Mouse (Mus musculus) kidney, postnatal 14 days (tissue): Measurements from ENCODE around the gene Samd14.

Experiments used
- DNase-seq: peaks from one replicate; pipeline ENCODE4 v3.0.0; 2022; ENCODE audit warnings: mixed read lengths

Gene Samd14

DNA sequence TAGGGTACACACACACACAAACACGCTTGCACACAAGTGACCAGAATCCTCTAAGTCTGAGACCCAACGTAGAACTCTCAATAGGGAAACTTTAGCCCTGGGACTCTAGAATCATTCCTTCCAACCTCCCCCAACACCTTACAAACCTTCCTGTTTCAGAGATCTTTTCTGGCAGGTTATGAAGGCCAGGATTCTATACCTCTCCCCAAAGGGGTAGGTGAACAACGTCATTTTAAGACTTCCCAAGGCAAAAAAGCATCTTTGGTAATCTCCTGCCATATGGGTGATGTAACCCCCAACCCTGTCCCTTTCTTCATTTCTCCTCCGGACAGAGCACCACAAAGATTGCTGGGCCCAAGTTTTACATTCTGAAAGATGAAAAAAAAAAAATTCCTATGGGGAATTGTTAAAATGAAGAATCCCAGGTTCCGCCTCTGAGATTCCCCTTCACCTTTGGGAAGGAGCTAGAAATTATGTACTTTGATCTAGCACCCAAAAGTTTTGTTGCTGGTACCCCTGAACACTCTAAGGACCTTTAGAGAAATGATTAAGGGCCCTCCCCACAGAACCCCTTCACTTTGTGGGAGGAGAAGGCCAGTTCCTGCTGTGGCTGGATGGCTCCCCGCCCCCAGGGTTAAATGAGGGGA, 19.5 kb upstream of the Samd14 start:
- DNase-seq = no peak

- peak; percentile 94 for DNase-seq
Observed at GRCm38 (mm10) chr11:94990749-94991577, 18.7 kb upstream of the Samd14 start, which contains the start of gene Ppp1r9b. Gene Ppp1r9b (plus strand): TSS chr11:94991035.

GRCm38 (mm10) chr11:94991641-94992479, 17.8 kb upstream of the Samd14 start:
- DNase-seq = peak; percentile 69

DNA sequence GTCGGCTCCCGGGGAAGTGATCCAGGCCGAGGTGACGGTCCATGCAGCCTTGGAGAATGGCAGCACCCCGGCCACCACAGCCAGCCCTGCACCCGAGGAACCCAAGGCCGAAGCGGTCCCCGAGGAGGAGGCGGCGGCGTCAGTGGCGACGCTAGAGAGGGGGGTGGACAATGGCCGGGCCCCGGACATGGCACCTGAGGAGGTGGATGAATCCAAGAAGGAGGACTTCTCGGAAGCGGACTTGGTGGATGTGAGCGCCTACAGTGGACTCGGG, 17.3 kb upstream of the Samd14 start:
- no peak for DNase-seq

- peak; percentile 65 for DNase-seq
Observed at GRCm38 (mm10) chr11:94992754-94993606, 16.7 kb upstream of the Samd14 start.

- DNase-seq = no peak
Observed at GRCm38 (mm10) chr11:94994208-94994814, 15.4 kb upstream of the Samd14 start.

GRCm38 (mm10) chr11:94994947-94995772, 14.5 kb upstream of the Samd14 start:
- no peak for DNase-seq

- no peak for DNase-seq
Observed at GRCm38 (mm10) chr11:94996101-94996500, 13.6 kb upstream of the Samd14 start.

DNA sequence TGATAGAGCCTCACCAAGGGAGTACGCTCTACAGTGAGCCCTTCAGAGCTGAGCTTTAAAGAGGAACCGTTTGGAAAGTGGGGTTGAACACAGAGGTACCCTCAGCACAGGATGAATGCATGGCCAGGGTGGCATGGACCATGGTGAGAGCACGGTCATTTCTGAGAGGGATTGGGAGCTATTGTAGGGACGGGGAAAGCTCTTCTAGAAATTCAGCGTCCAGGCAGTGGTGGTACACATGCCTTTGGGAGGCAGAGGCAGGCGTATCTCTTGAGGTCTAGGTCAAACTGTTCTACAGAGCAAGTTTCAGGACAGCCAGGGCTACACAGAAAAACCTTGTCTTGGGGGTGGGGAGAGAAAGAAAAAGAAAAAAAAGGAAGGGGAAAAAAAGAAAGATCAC, 12.7 kb upstream of the Samd14 start:
- DNase-seq = no peak

DNA sequence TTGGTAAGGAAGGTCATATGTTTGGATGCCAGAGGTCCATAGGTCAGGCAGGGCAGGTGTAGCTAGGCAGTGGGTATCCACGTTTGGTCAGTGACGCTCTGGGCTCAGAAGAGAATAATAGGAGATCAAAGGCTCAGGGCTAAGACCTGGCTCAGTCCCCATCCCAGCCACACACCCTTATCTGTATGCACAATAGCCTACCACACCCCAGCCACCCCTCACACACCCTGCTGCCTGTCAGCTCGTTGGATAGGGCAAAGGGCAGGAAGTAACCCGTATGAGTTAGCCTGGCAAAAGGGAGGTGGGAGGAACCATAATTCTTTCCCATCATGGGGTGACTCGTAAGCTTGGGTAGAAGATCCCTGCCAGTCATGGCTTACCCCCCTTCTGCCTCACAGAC, 12.1 kb upstream of the Samd14 start:
- DNase-seq = no peak

- no peak for DNase-seq
Observed at GRCm38 (mm10) chr11:94998041-94998531, 11.6 kb upstream of the Samd14 start.

DNA sequence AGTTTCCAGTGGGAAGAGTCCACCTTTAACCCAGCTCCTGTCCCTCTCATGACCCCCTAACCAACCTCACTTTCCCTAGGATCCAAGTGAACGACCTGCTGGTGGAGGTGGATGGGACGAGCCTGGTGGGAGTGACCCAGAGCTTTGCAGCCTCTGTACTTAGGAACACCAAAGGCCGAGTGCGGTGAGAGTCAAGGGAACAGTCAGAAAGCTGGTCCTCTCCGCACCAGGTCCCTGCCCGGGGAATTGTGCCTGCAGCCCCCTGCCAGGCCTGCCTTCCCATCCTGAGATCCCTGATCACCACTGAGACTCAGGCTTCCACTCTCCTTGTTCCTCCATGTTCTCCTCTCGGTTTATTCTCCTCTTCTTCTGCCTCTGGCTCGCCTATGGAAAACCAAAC, 9.6 kb upstream of the Samd14 start:
- no peak for DNase-seq

- peak; percentile 77 for DNase-seq
Observed at GRCm38 (mm10) chr11:95000548-95000947, 9.1 kb upstream of the Samd14 start.

DNA sequence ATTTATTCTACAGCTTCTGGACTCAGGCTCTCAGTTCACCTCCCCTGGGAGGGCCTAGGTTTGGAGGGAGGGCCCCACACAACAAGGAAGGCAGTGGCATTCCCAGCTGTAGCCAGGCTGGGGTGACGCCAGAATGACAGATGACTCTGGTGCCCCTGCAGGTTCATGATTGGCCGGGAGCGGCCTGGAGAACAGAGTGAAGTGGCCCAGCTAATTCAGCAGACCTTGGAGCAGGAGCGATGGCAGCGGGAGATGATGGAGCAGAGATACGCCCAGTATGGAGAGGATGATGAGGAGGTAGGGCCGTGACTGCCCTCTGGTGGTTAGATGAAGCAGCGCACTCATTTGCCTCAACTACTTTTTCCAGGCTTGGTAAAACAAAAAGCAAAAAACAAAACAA, 8.6 kb upstream of the Samd14 start:
- DNase-seq = peak; percentile 81

DNA sequence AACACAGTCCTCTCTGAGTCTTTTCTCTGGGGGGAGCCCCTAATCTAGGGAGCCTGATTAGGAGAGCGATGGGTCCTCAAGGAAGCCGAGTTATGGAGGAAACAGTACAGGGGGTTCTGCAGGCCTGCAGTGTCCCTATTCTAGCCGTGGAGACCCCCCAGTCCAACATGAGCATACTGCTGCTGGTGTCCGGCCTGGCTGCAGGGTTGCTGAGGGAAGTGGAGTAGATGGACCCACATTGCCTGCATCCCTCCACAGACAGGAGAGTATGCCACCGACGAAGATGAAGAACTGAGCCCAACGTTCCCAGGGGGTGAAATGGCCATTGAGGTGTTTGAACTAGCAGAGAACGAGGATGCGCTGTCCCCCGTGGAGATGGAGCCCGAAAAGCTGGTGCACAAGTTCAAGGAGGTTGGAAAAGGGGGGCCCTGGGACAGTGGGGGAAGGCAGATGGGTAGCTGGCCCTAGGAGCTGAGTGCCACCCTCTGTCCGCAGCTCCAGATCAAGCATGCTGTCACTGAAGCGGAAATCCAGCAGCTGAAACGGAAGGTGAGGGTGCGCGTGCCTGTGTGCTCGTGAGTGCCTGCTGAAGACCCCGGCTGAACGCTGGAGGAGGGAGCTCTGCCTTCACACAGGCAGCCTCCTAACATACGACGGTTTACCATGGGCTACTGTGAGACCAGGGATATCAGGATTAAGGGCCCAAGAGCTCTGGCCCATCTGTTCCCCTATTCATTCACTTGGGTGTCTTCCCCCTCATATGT, 7.9 kb upstream of the Samd14 start:
- DNase-seq = no peak

DNA sequence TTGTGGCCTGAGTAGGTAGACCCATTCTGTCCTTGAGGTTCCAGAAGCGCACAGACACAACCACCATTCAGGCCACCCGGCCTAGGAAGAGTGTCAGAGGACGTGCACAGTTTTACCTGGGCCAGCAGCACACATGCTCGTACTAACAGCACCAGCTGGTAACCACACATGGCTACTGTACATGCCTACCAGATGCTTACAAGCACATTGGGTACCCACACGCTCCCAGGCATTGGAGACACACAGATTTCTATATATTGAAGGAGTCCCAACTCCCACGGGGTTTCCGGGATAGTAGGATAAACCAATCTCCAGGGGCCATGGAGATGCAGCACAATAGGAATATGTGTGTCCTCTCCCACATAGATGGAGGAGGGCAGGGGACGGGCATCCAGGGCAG, 7.0 kb upstream of the Samd14 start:
- no peak for DNase-seq

GRCm38 (mm10) chr11:95004136-95004936, 5.3 kb upstream of the Samd14 start:
- DNase-seq = peak; percentile 43

GRCm38 (mm10) chr11:95004937-95005198, 4.8 kb upstream of the Samd14 start:
- DNase-seq = no peak

DNA sequence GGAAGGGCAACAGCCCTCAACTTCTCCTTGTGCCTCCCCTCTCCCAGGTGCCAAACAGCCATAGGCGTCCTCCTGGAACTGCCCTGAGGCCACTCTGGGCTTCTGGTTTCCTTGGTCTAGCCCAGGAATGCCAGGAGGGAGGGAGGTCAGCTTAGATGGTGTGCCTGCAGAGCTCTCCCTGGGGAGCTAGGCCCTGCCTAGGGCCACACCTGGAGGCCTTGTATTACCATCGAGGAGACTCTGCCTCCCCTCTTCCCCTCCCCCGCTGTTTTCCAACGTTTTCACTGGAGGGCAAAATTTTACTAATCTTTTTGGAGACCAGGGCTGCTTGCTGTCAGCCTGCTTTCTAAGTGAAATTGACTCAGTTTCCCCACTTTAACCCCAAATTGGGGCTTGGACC, 3.6 kb upstream of the Samd14 start:
- DNase-seq = no peak
